Mouse (Mus musculus) ES-Bruce4 (cell line): ENCODE measurements around the gene Capza2. TPM values are rescaled to one million over a fixed set of nuclear protein-coding genes. Genes with fewer than 3 reads are reported as not detected.
A peak's percentile ranks its signal among the peaks of the same experiment; 100 is the strongest.

ENCODE experiments used
- H3K27ac ChIP-seq: 2 replicates; pipeline ENCODE4 v1.5.1; 2012; ENCODE audit warnings: low read length, inconsistent platforms; ENCODE audit not compliant: insufficient read depth
- H3K27me3 ChIP-seq: 2 replicates; pipeline ENCODE4 v1.6.1; 2012; ENCODE audit warnings: mild to moderate bottlenecking, low read length, inconsistent platforms; ENCODE audit not compliant: control insufficient read depth, poor library complexity, insufficient read depth, severe bottlenecking
- H3K36me3 ChIP-seq: 2 replicates; pipeline ENCODE4 v1.6.1; 2012; ENCODE audit warnings: inconsistent platforms, mild to moderate bottlenecking, low read length, moderate library complexity; ENCODE audit not compliant: control insufficient read depth, poor library complexity, insufficient read depth, severe bottlenecking
- H3K4me1 ChIP-seq: one replicate; pipeline ENCODE4 v1.8.1; 2011; ENCODE audit warnings: low read length; ENCODE audit not compliant: control insufficient read depth, insufficient read depth
- H3K4me3 ChIP-seq: 2 replicates; pipeline ENCODE4 v1.5.1; 2011; ENCODE audit warnings: low read depth, mild to moderate bottlenecking, low read length
- H3K9ac ChIP-seq: 2 replicates; pipeline ENCODE4 v1.6.1; 2012; ENCODE audit warnings: low read depth, mild to moderate bottlenecking, inconsistent platforms; ENCODE audit not compliant: poor library complexity, severe bottlenecking
- H3K9me3 ChIP-seq: replicated peaks from 2 replicates; pipeline ENCODE4 v1.6.1; 2012; ENCODE audit warnings: mild to moderate bottlenecking, low read length, inconsistent platforms; ENCODE audit not compliant: control insufficient read depth, poor library complexity, insufficient read depth, severe bottlenecking
- CTCF ChIP-seq: IDR thresholded peaks from one replicate; pipeline ENCODE4 v1.8.1; 2011; ENCODE audit warnings: low read depth, low read length
- EP300 ChIP-seq: IDR thresholded peaks from 2 replicates; pipeline ENCODE4 v1.6.1; 2011; ENCODE audit warnings: low read depth, low read length; ENCODE audit not compliant: insufficient read depth
- POLR2A ChIP-seq: IDR thresholded peaks from one replicate; pipeline ENCODE4 v1.8.1; 2011; ENCODE audit warnings: low read length; ENCODE audit not compliant: insufficient read depth
- polyA plus RNA-seq: library from polyadenylated mRNA; stranded (reverse); fragments of >200 nt; gene quantifications from 2 replicates; pipeline ENCODE4 v1.2.4, GENCODE M21; 2011; ENCODE audit warnings: low read depth; ENCODE audit not compliant: missing spikeins, insufficient read depth, insufficient read length

The Capza2 gene
- polyA plus RNA-seq, 1 experiment, result 232 TPM

GRCm38 (mm10) chr6:17636764-17637170, 733 bp downstream of the Capza2 start:
- peak overlapping the region; percentile 94 for H3K4me3 ChIP-seq

DNA sequence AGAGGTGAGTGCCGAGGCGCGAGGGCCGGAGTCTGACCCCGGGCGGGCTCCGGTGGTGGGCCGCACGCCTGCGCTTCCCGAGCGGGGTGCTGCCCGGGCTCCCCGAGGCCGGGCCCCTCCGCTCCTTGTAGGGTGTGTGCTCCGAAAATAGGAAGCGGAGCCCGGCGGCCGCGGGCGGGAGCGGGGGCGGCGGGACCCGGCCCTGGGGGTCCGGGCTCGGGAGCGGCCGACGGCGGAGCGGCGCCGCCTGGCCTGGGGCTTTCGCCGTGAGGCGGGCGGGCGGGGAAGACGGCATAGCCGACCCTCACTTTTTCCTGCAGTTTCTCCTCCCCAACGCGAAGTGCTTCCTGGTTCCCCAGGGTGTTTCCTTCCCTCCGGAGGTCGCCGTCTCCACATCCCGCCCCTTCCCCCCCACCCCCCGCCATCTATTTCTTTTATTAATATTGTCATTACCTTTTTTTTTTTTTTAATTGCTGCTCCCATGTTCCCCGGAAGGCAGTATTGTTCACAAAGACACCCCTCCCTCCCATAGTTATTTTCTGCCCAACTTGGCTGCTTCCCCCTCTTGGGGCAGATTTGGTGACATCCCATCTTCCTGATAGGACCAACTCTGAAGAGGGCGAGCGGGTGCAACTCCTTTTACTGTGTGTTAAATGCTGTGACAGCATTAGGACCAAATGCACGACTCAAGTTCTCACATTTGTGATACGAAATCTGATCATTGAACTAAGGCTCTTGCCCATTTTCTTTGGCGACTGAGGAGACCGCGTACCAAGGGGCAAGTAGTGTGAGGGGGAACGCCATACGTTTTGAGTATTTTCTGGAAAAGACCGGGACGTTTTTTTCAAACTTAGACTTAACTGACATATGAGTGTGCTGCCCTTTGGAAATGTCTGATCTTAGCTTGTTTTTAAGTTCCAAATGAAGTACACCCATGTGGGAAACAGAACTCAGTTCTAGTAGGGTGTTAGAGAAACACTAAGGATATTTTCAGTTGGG, 1.5 kb downstream of the Capza2 start:
- Histone ChIP-seq H3K9me3 (no peaks in the 10 kb centered on the region), H3K4me1 (peaks cover 2% of the 10 kb centered on the region), H3K27ac (no peak overlapping the region), H3K4me3 (peak overlapping the region; percentile 94), H3K36me3 (no peaks in the 10 kb centered on the region), H3K27me3 (0 out of 2 replicates have a peak, but pooled peaks cover 2% of the 10 kb centered on the region), H3K9ac (peak overlapping the region; percentile 99)
- TF ChIP-seq POLR2A, result no peak
- TF ChIP-seq EP300, result no peak
- no peak for TF ChIP-seq CTCF

More at GRCm38 (mm10) chr6:17636764-17637170, 733 bp downstream of the Capza2 start:
- H3K9ac ChIP-seq, result peak overlapping the region; percentile 99
- H3K36me3 ChIP-seq, result no peaks in the 10 kb centered on the region
- H3K4me1 ChIP-seq, result peaks cover 2% of the 10 kb centered on the region
- no peak overlapping the region for H3K27ac ChIP-seq
- TF ChIP-seq EP300 (no peak), POLR2A (peak; percentile 20)
- no peaks in the 10 kb centered on the region for H3K9me3 ChIP-seq
- H3K27me3 ChIP-seq, result 0 out of 2 replicates have a peak, but pooled peaks cover 2% of the 10 kb centered on the region

DNA sequence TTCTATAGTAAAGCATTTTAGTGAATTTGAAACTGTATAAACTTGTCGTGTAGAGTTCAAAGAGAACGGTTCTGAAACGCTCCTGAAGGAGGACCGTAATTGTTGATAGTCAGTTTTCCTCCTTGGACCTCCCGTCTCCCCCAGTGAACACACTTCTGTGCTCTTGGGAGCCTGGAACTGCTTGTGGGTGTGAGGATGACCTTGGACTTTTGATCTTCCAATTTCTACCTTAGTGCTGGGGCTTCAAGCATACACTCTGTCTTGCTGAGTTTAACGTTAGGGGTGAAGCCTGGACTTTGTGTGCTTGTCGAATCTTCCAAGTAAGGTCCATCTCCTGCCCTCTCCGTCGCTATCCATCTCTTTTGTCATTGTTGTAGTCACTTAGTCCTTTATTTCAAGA, 4.0 kb downstream of the Capza2 start:
- no peak overlapping the region for H3K4me3 ChIP-seq
- no peak overlapping the region for H3K27ac ChIP-seq
- H3K4me1 ChIP-seq, result no peaks in the 10 kb centered on the region
- H3K9me3 ChIP-seq, result no peaks in the 10 kb centered on the region
- H3K27me3 ChIP-seq, result 0 out of 2 replicates have a peak, but pooled peaks cover 2% of the 10 kb centered on the region
- no peak overlapping the region for H3K9ac ChIP-seq
- TF ChIP-seq EP300, result no peak
- no peak for TF ChIP-seq CTCF
- TF ChIP-seq POLR2A, result no peak
- H3K36me3 ChIP-seq, result no peaks in the 10 kb centered on the region; the same call in 1 of the 2 replicates

GRCm38 (mm10) chr6:17642739-17643138, 6.7 kb downstream of the Capza2 start:
- no peak overlapping the region for H3K27ac ChIP-seq
- H3K9ac ChIP-seq, result no peak overlapping the region
- no peaks in the 10 kb centered on the region for H3K4me1 ChIP-seq
- no peaks in the 10 kb centered on the region for H3K27me3 ChIP-seq
- no peaks in the 10 kb centered on the region for H3K9me3 ChIP-seq
- no peaks in the 10 kb centered on the region; the same call in 1 of the 2 replicates for H3K36me3 ChIP-seq
- no peak for TF ChIP-seq CTCF
- TF ChIP-seq EP300, result no peak
- no peak for TF ChIP-seq POLR2A
- H3K4me3 ChIP-seq, result no peak overlapping the region

DNA sequence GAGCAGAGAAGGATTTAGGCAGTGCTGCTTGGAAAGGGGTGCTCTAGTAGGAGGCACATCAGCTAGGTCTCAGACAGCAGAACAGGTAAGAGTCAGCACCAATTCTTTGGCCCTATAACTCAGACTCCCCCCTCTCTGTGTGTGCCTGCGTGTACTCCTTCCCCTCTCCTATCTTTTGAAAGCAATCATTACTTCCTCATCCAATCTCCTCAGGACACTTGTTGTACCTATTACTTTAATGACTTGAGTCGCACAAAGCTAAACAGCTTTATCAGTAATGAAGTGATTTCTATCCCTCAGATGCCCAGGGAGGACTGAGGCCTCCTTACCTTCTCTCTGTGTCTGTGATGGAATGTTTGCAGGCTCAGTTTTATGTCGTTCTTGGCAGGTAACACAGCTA, 10.1 kb downstream of the Capza2 start:
- Histone ChIP-seq H3K4me3 (no peak overlapping the region), H3K9ac (no peak overlapping the region), H3K27ac (no peak overlapping the region), H3K9me3 (no peaks in the 10 kb centered on the region), H3K36me3 (peaks cover 16% of the 10 kb centered on the region), H3K27me3 (no peaks in the 10 kb centered on the region), H3K4me1 (no peaks in the 10 kb centered on the region)
- no peak for TF ChIP-seq POLR2A
- no peak for TF ChIP-seq EP300
- TF ChIP-seq CTCF, result no peak

DNA sequence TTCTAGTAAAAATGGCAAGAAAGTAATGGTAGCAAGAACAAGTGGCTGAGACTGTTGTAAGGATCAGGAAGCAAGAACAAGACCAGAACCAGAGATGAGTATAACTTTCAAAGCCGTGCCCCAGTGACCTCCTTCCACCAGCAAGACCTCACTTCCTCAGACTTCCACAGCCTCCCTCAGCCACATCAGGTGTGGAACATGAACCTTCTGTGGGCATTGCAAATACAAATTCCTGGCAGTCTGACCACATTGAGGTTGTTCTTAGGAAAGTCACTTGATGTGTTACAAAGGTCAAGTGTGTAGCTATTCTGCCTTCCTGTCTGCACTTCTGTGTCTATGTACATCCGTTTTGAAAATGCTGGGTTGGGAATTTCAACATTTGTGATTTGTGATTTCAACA, 16.1 kb downstream of the Capza2 start:
- TF ChIP-seq CTCF, result no peak
- TF ChIP-seq POLR2A, result no peak
- no peak for TF ChIP-seq EP300
- Histone ChIP-seq H3K9me3 (no peaks in the 10 kb centered on the region), H3K4me1 (no peaks in the 10 kb centered on the region), H3K27me3 (no peaks in the 10 kb centered on the region), H3K36me3 (peaks cover 30% of the 10 kb centered on the region), H3K4me3 (no peak overlapping the region), H3K27ac (no peak overlapping the region), H3K9ac (no peak overlapping the region)
